Mouse (Mus musculus): ENCODE data around the gene Arid4a.
"Not testable (repeated sequence)": the region's sequence is repeated elsewhere in the genome, so short reads cannot be mapped to it uniquely, and the experiment has no call there.

Gene Arid4a

GRCm38 (mm10) chr12:71073113-71073730 is 57.4 kb downstream of the Arid4a start:
- no peaks in the 10 kb centered on the region for H3K9me3 ChIP-seq (ENCODE audit: low read length)
- TF ChIP-seq POU5F1 (IDR thresholded peaks at IDR 0.05; ENCODE audit: borderline replicate concordance, low read length) (no peak), CTCF (conservative IDR thresholded peaks at IDR 0.05; ENCODE audit: low read length) (peak; percentile 49), NANOG (IDR thresholded peaks at IDR 0.05; ENCODE audit: borderline replicate concordance, low read length) (no peak)
- no peaks in the 10 kb centered on the region for H3K27me3 ChIP-seq (ENCODE audit: insufficient read depth, low read length)
- H3K36me3 ChIP-seq (ENCODE audit: insufficient read depth, low read length), result peaks cover 78% of the 10 kb centered on the region
- H3K4me1 ChIP-seq (replicated peaks; ENCODE audit: low read depth, low read length), result peaks cover 3% of the 10 kb centered on the region; the same call in 1 of the 2 replicates
- H3K4me3 ChIP-seq (replicated peaks; ENCODE audit: low read length), result no peak overlapping the region

- Histone ChIP-seq H3K9me3 (ENCODE audit: low read length) (no peaks in the 10 kb centered on the region), H3K4me1 (replicated peaks; ENCODE audit: low read depth, low read length) (no peaks in the 10 kb centered on the region), H3K36me3 (ENCODE audit: insufficient read depth, low read length) (peaks cover 36% of the 10 kb centered on the region), H3K4me3 (replicated peaks; ENCODE audit: low read length) (no peak overlapping the region), H3K27me3 (ENCODE audit: insufficient read depth, low read length) (no peaks in the 10 kb centered on the region)
- TF ChIP-seq CTCF (conservative IDR thresholded peaks at IDR 0.05; ENCODE audit: low read length) (no peak), POU5F1 (IDR thresholded peaks at IDR 0.05; ENCODE audit: borderline replicate concordance, low read length) (no peak), NANOG (IDR thresholded peaks at IDR 0.05; ENCODE audit: borderline replicate concordance, low read length) (no peak)
Measured at GRCm38 (mm10) chr12:71086331-71086730, 70.5 kb downstream of the Arid4a start.

- H3K27me3 ChIP-seq (ENCODE audit: insufficient read depth, low read length); H3K4me3 ChIP-seq (replicated peaks; ENCODE audit: low read length); H3K9me3 ChIP-seq (ENCODE audit: low read length); H3K4me1 ChIP-seq (replicated peaks; ENCODE audit: low read depth, low read length); H3K36me3 ChIP-seq (ENCODE audit: insufficient read depth, low read length): not testable (repeated sequence)
Measured at GRCm38 (mm10) chr12:71104275-71104674, 88.5 kb downstream of the Arid4a start.

- peaks cover 2% of the 10 kb centered on the region; the same call in 1 of the 2 replicates for H3K4me1 ChIP-seq (replicated peaks; ENCODE audit: low read depth, low read length)
- H3K36me3 ChIP-seq (ENCODE audit: insufficient read depth, low read length), result no peaks in the 10 kb centered on the region
- H3K27me3 ChIP-seq (ENCODE audit: insufficient read depth, low read length), result no peaks in the 10 kb centered on the region
- H3K9me3 ChIP-seq (ENCODE audit: low read length), result no peaks in the 10 kb centered on the region
- TF ChIP-seq POU5F1 (IDR thresholded peaks at IDR 0.05; ENCODE audit: borderline replicate concordance, low read length) (no peak), NANOG (IDR thresholded peaks at IDR 0.05; ENCODE audit: borderline replicate concordance, low read length) (no peak), CTCF (conservative IDR thresholded peaks at IDR 0.05; ENCODE audit: low read length) (no peak)
- H3K4me3 ChIP-seq (replicated peaks; ENCODE audit: low read length), result no peak overlapping the region
Measured at GRCm38 (mm10) chr12:71107216-71107771, 91.5 kb downstream of the Arid4a start.

GRCm38 (mm10) chr12:71111331-71111730 is 95.5 kb downstream of the Arid4a start, which contains the start of gene Tomm20l:
Tomm20l (plus strand) TSS chr12:71111428.
- no peak for TF ChIP-seq POU5F1 (IDR thresholded peaks at IDR 0.05; ENCODE audit: borderline replicate concordance, low read length)
- no peak for TF ChIP-seq CTCF (conservative IDR thresholded peaks at IDR 0.05; ENCODE audit: low read length)
- TF ChIP-seq NANOG (IDR thresholded peaks at IDR 0.05; ENCODE audit: borderline replicate concordance, low read length), result no peak

GRCm38 (mm10) chr12:71113074-71113473 is 97.3 kb downstream of the Arid4a start:
- no peak for TF ChIP-seq POU5F1 (IDR thresholded peaks at IDR 0.05; ENCODE audit: borderline replicate concordance, low read length)
- no peak for TF ChIP-seq CTCF (conservative IDR thresholded peaks at IDR 0.05; ENCODE audit: low read length)
- TF ChIP-seq NANOG (IDR thresholded peaks at IDR 0.05; ENCODE audit: borderline replicate concordance, low read length), result no peak
- H3K36me3 ChIP-seq (ENCODE audit: insufficient read depth, low read length), result no peaks in the 10 kb centered on the region
- H3K9me3 ChIP-seq (ENCODE audit: low read length), result no peaks in the 10 kb centered on the region
- peaks cover 11% of the 10 kb centered on the region for H3K4me1 ChIP-seq (replicated peaks; ENCODE audit: low read depth, low read length)
- no peaks in the 10 kb centered on the region for H3K27me3 ChIP-seq (ENCODE audit: insufficient read depth, low read length)
- no peak overlapping the region for H3K4me3 ChIP-seq (replicated peaks; ENCODE audit: low read length)

More at GRCm38 (mm10) chr12:71111331-71111730, 95.5 kb downstream of the Arid4a start, which contains the start of gene Tomm20l:
- Histone ChIP-seq H3K27me3 (ENCODE audit: insufficient read depth, low read length) (no peaks in the 10 kb centered on the region), H3K4me1 (replicated peaks; ENCODE audit: low read depth, low read length) (peaks cover 11% of the 10 kb centered on the region), H3K9me3 (ENCODE audit: low read length) (no peaks in the 10 kb centered on the region), H3K36me3 (ENCODE audit: insufficient read depth, low read length) (no peaks in the 10 kb centered on the region), H3K4me3 (replicated peaks; ENCODE audit: low read length) (peak within 1 kb of the TSS; percentile 71)

- Histone ChIP-seq H3K36me3 (ENCODE audit: insufficient read depth, low read length) (no peaks in the 10 kb centered on the region), H3K9me3 (ENCODE audit: low read length) (no peaks in the 10 kb centered on the region), H3K27me3 (ENCODE audit: insufficient read depth, low read length) (no peaks in the 10 kb centered on the region), H3K4me1 (replicated peaks; ENCODE audit: low read depth, low read length) (peaks cover 11% of the 10 kb centered on the region), H3K4me3 (replicated peaks; ENCODE audit: low read length) (no peak overlapping the region)
- TF ChIP-seq CTCF (conservative IDR thresholded peaks at IDR 0.05; ENCODE audit: low read length) (no peak), POU5F1 (IDR thresholded peaks at IDR 0.05; ENCODE audit: borderline replicate concordance, low read length) (no peak), NANOG (IDR thresholded peaks at IDR 0.05; ENCODE audit: borderline replicate concordance, low read length) (no peak)
Measured at GRCm38 (mm10) chr12:71113675-71114288, 98.0 kb downstream of the Arid4a start.

- no peak for TF ChIP-seq POU5F1 (IDR thresholded peaks at IDR 0.05; ENCODE audit: borderline replicate concordance, low read length)
- no peak for TF ChIP-seq NANOG (IDR thresholded peaks at IDR 0.05; ENCODE audit: borderline replicate concordance, low read length)
- TF ChIP-seq CTCF (conservative IDR thresholded peaks at IDR 0.05; ENCODE audit: low read length), result no peak
- Histone ChIP-seq H3K4me1 (replicated peaks; ENCODE audit: low read depth, low read length) (peaks cover 11% of the 10 kb centered on the region), H3K9me3 (ENCODE audit: low read length) (no peaks in the 10 kb centered on the region), H3K27me3 (ENCODE audit: insufficient read depth, low read length) (no peaks in the 10 kb centered on the region), H3K4me3 (replicated peaks; ENCODE audit: low read length) (no peak overlapping the region), H3K36me3 (ENCODE audit: insufficient read depth, low read length) (no peaks in the 10 kb centered on the region)
Measured at GRCm38 (mm10) chr12:71116411-71116810, 100.6 kb downstream of the Arid4a start.

All from E14TG2a.4 (cell line).